Mouse (Mus musculus) myocyte (in vitro differentiated cells): ENCODE measurements around the gene Vmn1r83. TPM values are rescaled to one million over a fixed set of nuclear protein-coding genes. Genes with fewer than 3 reads are reported as not detected.

Source experiments
- H3K27me3 ChIP-seq: one replicate; pipeline ENCODE4 v1.6.1; 2011; ENCODE audit not compliant: control insufficient read depth, insufficient read depth, insufficient read length
- H3K36me3 ChIP-seq: one replicate; pipeline ENCODE4 v1.6.1; 2011; ENCODE audit not compliant: control insufficient read depth, insufficient read depth
- H3K4me2 ChIP-seq: one replicate; pipeline ENCODE4 v1.6.1; 2011; ENCODE audit warnings: low read depth, control low read depth
- H3K4me3 ChIP-seq: one replicate; pipeline ENCODE4 v1.5.1; 2011; ENCODE audit warnings: mild to moderate bottlenecking, control low read depth, moderate library complexity
- H3K79me2 ChIP-seq: one replicate; pipeline ENCODE4 v1.6.1; 2011; ENCODE audit not compliant: control insufficient read depth, insufficient read depth
- H3ac ChIP-seq: one replicate; pipeline ENCODE4 v1.6.1; 2011; ENCODE audit not compliant: control insufficient read depth, insufficient read length
- CEBPB ChIP-seq: IDR thresholded peaks from 2 replicates; pipeline ENCODE4 v1.6.1; 2011; ENCODE audit warnings: mild to moderate bottlenecking, moderate library complexity; ENCODE audit not compliant: poor library complexity, insufficient read depth, severe bottlenecking
- E2F4 ChIP-seq: IDR thresholded peaks from one replicate; pipeline ENCODE4 v1.6.1; 2011; ENCODE audit warnings: mild to moderate bottlenecking, control low read depth, moderate library complexity; ENCODE audit not compliant: insufficient read depth
- MAX ChIP-seq: IDR thresholded peaks from one replicate; pipeline ENCODE4 v1.6.1; 2011; ENCODE audit warnings: low read depth, mild to moderate bottlenecking, control low read depth
- MYOD1 ChIP-seq, 3 experiments: IDR thresholded peaks; one replicate each; pipeline ENCODE4 v1.6.1; 2011; ENCODE audit warnings: control low read depth in 2 of 3, low read depth in 2 of 3, mild to moderate bottlenecking in 2 of 3, moderate library complexity in 1 of 3; ENCODE audit not compliant: insufficient read length in 2 of 3, control insufficient read depth in 1 of 3
- MYOG ChIP-seq, 3 experiments: IDR thresholded peaks; one replicate each; pipeline ENCODE4 v1.6.1; 2011; ENCODE audit warnings: control low read depth in 2 of 3, low read depth in 2 of 3, mild to moderate bottlenecking in 2 of 3; ENCODE audit not compliant: insufficient read length in 2 of 3, control insufficient read depth in 1 of 3, insufficient read depth in 1 of 3
- POLR2A ChIP-seq: IDR thresholded peaks from one replicate; pipeline ENCODE4 v1.6.1; 2011; ENCODE audit warnings: low read depth, mild to moderate bottlenecking, control low read depth, moderate library complexity; ENCODE audit not compliant: insufficient read length
- POLR2AphosphoS2 ChIP-seq: IDR thresholded peaks from one replicate; pipeline ENCODE4 v1.6.1; 2011; ENCODE audit warnings: low read depth, control low read depth; ENCODE audit not compliant: insufficient read length
- REST ChIP-seq: IDR thresholded peaks from one replicate; pipeline ENCODE4 v1.6.1; 2011; ENCODE audit warnings: mild to moderate bottlenecking, control low read depth, moderate library complexity; ENCODE audit not compliant: insufficient read depth, insufficient read length
- SRF ChIP-seq: IDR thresholded peaks from one replicate; pipeline ENCODE4 v1.6.1; 2011; ENCODE audit warnings: low read depth; ENCODE audit not compliant: control insufficient read depth, insufficient read length
- TCF12 ChIP-seq: IDR thresholded peaks from one replicate; pipeline ENCODE4 v1.6.1; 2011; ENCODE audit warnings: mild to moderate bottlenecking, control low read depth; ENCODE audit not compliant: poor library complexity, insufficient read depth, severe bottlenecking
- TCF3 ChIP-seq: IDR thresholded peaks from one replicate; pipeline ENCODE4 v1.6.1; 2011; ENCODE audit warnings: low read depth, control low read depth; ENCODE audit not compliant: insufficient read length
- USF1 ChIP-seq: IDR thresholded peaks from one replicate; pipeline ENCODE4 v1.6.1; 2011; ENCODE audit warnings: low read depth, mild to moderate bottlenecking, control low read depth, moderate library complexity
- polyA plus RNA-seq: library from polyadenylated mRNA; unstranded; fragments of >200 nt; fragmentation: generic; extraction: Trizol; gene quantifications from one replicate; pipeline ENCODE4 v1.2.1, GENCODE M21; 2012; ENCODE audit warnings: missing spikeins

The Vmn1r83 gene
- polyA plus RNA-seq = not detected

- Histone ChIP-seq H3K4me3 (no peak within 1 kb of the TSS), H3ac (no peak within 1 kb of the TSS), H3K36me3 (no peaks in the 10 kb centered on the region), H3K4me2 (no peak within 1 kb of the TSS), H3K27me3 (no peaks in the 10 kb centered on the region), H3K79me2 (no peaks in the 10 kb centered on the region)
- TF ChIP-seq POLR2A (no peak), USF1 (no peak), SRF (no peak), MYOD1 (IDR thresholded peaks at IDR 0.05; ENCODE audit: control insufficient read depth in 1 of 3, insufficient read length in 2 of 3, low read depth in 2 of 3) (no peak), CEBPB (no peak), E2F4 (no peak), TCF12 (no peak), TCF3 (no peak), MYOG (IDR thresholded peaks at IDR 0.05; ENCODE audit: control insufficient read depth in 1 of 3, insufficient read depth in 1 of 3, insufficient read length in 2 of 3, low read depth in 2 of 3) (no peak), REST (no peak), POLR2AphosphoS2 (no peak), MAX (no peak)
These were observed at the start of gene Vmn1r83 for GRCm38 (mm10) chr7:12329381-12329780. Vmn1r83 (minus strand) TSS chr7:12329481.

DNA sequence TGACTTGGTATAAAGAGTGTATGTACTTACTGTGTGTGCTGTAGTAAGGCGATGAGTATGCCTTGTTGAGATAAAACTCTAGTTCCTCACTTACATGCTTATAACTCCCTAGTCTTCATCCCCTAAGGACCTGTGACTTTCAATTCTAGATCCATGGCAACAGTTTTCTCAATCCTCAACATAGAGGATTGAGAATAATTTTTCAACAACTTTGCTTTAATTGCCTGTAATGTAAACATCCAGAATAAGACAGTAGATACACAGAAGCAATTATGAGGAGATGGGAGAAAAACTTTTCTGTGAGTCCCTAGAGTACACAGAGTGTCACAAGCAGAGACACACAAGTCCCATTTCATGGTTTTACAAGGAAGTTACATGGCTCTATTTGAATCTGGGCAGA is 39.9 kb upstream of the Vmn1r83 start, which contains the start of gene Vmn1r84:
Gene Vmn1r84, minus strand, starts transcription at position 101 of the 400 bp plus-strand sequence.
- Histone ChIP-seq H3K4me2 (no peak within 1 kb of the TSS), H3K36me3 (no peaks in the 10 kb centered on the region), H3ac (no peak within 1 kb of the TSS), H3K4me3 (no peak within 1 kb of the TSS), H3K79me2 (no peaks in the 10 kb centered on the region), H3K27me3 (no peaks in the 10 kb centered on the region)
- TF ChIP-seq E2F4 (no peak), REST (no peak)

DNA sequence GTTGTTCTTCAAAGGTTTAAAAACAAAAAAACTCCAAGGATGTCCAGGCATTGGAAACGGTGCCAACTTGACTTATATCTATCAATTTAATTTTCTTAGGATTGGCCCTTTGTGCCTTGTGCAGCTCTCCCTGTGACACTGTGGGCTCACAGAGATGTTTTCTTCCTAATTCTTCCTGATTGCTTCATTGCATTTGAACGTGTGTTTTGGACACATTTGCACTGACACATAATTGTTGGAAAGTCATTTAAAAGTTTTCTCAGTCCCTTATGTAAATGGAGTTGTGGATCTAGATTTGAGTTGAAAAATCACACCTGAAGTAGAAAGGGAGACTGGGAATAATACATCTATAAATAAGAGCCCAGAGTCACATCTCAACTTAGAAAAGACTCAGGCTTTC is 29.2 kb downstream of the Vmn1r83 start, which contains the start of gene Vmn1r82:
Gene Vmn1r82, plus strand, starts transcription at position 301 of the 400 bp plus-strand sequence.
- H3K4me2 ChIP-seq = no peak within 1 kb of the TSS
- TF ChIP-seq USF1 (no peak), POLR2A (no peak), REST (no peak), MYOD1 (IDR thresholded peaks at IDR 0.05; ENCODE audit: control insufficient read depth in 1 of 3, insufficient read length in 2 of 3, low read depth in 2 of 3) (no peak), MYOG (IDR thresholded peaks at IDR 0.05; ENCODE audit: control insufficient read depth in 1 of 3, insufficient read depth in 1 of 3, insufficient read length in 2 of 3, low read depth in 2 of 3) (no peak), SRF (no peak), E2F4 (no peak), POLR2AphosphoS2 (no peak), TCF3 (no peak), CEBPB (no peak), MAX (no peak), TCF12 (no peak)
- no peaks in the 10 kb centered on the region for H3K27me3 ChIP-seq
- H3K79me2 ChIP-seq = no peaks in the 10 kb centered on the region
- H3K36me3 ChIP-seq = no peaks in the 10 kb centered on the region
- H3ac ChIP-seq = no peak within 1 kb of the TSS
- no peak within 1 kb of the TSS for H3K4me3 ChIP-seq

Other genes with a start within 250 kb of the Vmn1r83 start
- gene Vmn1r78, start 179.2 kb downstream of the Vmn1r83 start, polyA plus RNA-seq = not detected
- gene Vmn1r79, start 158.2 kb downstream of the Vmn1r83 start, polyA plus RNA-seq = not detected
- not detected for gene Vmn1r80, start 140.2 kb downstream of the Vmn1r83 start, polyA plus RNA-seq
- gene Vmn1r81, start 61.2 kb downstream of the Vmn1r83 start, polyA plus RNA-seq = not detected
- gene Vmn1r82, start 29.1 kb downstream of the Vmn1r83 start, polyA plus RNA-seq = not detected
- gene Vmn1r84, start 39.8 kb upstream of the Vmn1r83 start, polyA plus RNA-seq = not detected
- 0.48 TPM for gene Zfp551, start 93.3 kb upstream of the Vmn1r83 start, polyA plus RNA-seq
- 1.5 TPM for gene Zfp606, start 148.8 kb upstream of the Vmn1r83 start, polyA plus RNA-seq
- gene 2900092C05Rik, start 183.0 kb upstream of the Vmn1r83 start, polyA plus RNA-seq = not detected